Mouse (Mus musculus) neutrophil, adult 65 days (primary cell): ENCODE data around the gene Kcne4. TPM values are rescaled to one million over a fixed set of nuclear protein-coding genes. Genes with fewer than 3 reads are reported as not detected.

Experiments
- total RNA-seq: library from RNA; stranded (reverse); gene quantifications from 2 replicates; pipeline ENCODE4 v1.2.4, GENCODE M21; 2023

Gene Kcne4
- total RNA-seq = not detected in 2 replicates

GRCm38 (mm10) chr1:78816639-78817038 is at the start of gene Kcne4:
Kcne4 (plus strand) TSS chr1:78816758.

Other genes starting within 250 kb of the Kcne4 start
- 1.4 and 1.8 TPM in 2 replicates for gene Acsl3, start 158.9 kb upstream of the Kcne4 start, total RNA-seq
- gene Utp14b, start 158.7 kb upstream of the Kcne4 start, total RNA-seq = 5.1 and 5.8 TPM in 2 replicates